Comparison of ENCODE assay signal across 9 mouse cellular contexts in the genomic region with DNA sequence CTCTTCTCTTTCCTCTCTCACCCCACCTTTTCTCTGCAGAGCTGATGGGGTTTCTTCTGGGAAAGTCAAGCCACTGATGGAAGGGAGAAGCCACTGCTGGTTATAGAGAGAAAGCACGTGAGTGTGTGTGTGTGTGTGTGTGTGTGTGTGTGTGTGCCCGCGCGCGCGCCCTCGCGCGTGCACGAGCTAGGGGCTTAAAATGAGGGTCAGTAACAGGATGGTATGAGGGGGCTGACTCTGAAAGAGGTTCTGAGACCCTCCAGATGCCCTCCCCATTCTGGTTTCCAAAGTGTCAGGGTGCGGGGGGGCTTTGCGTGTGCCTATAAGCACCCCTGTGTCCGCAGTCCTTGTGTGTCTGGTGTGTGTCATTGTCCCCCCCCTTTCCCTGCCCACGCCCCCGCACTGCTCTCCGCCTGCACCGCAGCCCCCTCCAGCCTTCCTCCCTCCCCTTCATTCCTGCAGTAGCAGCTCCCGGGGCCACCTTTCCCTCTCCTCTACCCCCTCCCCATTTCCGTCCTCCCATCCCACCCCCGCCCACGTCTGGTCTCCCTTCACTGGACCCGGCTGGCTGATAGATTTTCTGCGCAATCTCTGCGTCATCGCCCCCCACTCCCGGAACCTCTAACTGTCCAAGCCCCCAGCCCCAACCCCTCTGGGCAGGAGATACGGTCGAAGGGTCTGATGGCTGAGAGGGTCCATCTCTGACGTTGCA. TPM values are rescaled to one million over a fixed set of nuclear protein-coding genes. Genes with fewer than 3 reads are reported as not detected.
A peak's percentile ranks its signal among the peaks of the same experiment; 100 is the strongest.
DNase-seq lines count a peak whose midpoint lies in the region; ATAC-seq and TF ChIP-seq lines count a peak whose summit lies in the region.
"Had no signal": no experiment of that assay in that cellular context is flagged by ENCODE, and none has a peak within 500 bp of the region (broad histone marks: within the 10 kb centered on the region; RNA-seq: fewer than 3 reads in every experiment).

No protein-coding gene starts in this region.

- no peak overlapping the region for H3K27ac ChIP-seq in neural tube, embryonic 11.5 days (ENCODE audit: low read depth, low read length)
- H3K27ac ChIP-seq in hindbrain, embryonic 16.5 days (ENCODE audit: low read depth, low read length) = no peak overlapping the region; the same call in 1 of the 2 replicates
- no peak overlapping the region for H3K27ac ChIP-seq in olfactory bulb, adult 2 months (ENCODE audit: insufficient read depth, low read depth, low read length)
- H3K27ac ChIP-seq: limb, embryonic 13.5 days had no signal

- WGBS in neural tube, embryonic 11.5 days = 4% methylated on average over 25 of the region's 29 CpGs
- 1% methylated on average over 29 of the region's 29 CpGs for WGBS in hindbrain, embryonic 16.5 days
- WGBS in olfactory bulb, adult 2 months = 2% methylated on average over 28 of the region's 29 CpGs

- peaks cover 76% of the 10 kb centered on the region for H3K27me3 ChIP-seq in neural tube, embryonic 11.5 days (ENCODE audit: control insufficient read depth, insufficient read depth, low read length)
- H3K27me3 ChIP-seq in hindbrain, embryonic 16.5 days (replicated peaks; ENCODE audit: control insufficient read depth, insufficient read depth, low read length) = peaks cover 43% of the 10 kb centered on the region

- no peak for TF ChIP-seq CTCF in olfactory bulb, adult 2 months (IDR thresholded peaks at IDR 0.05; ENCODE audit: insufficient read depth, low read depth, low read length)

- no peaks in the 10 kb centered on the region for H3K9me3 ChIP-seq in neural tube, embryonic 11.5 days (ENCODE audit: control insufficient read depth, low read length)
- no peaks in the 10 kb centered on the region for H3K9me3 ChIP-seq in hindbrain, embryonic 16.5 days (ENCODE audit: control insufficient read depth, low read length)
- H3K9me3 ChIP-seq: limb, embryonic 13.5 days had no signal

- peak; percentile 65 to 67 for DNase-seq in cerebellum, postnatal 10 days
- no peak for DNase-seq in cerebellum, adult 8-10 months
- DNase-seq in neural tube, embryonic 11.5 days (ENCODE audit: low spot score) = no peak
- no peak for DNase-seq in neural tube, embryonic 10.5 days (ENCODE audit: extremely low spot score, low spot score)
- DNase-seq in layer of hippocampus, adult 11-12 months (ENCODE audit: low spot score) = no peak

- no peak overlapping the region for H3K4me3 ChIP-seq in neural tube, embryonic 11.5 days (ENCODE audit: low read depth, low read length)
- H3K4me3 ChIP-seq in hindbrain, embryonic 16.5 days (ENCODE audit: low read length) = peak overlapping the region; percentile 53
- H3K4me3 ChIP-seq in olfactory bulb, adult 2 months (ENCODE audit: insufficient read depth, low read depth, low read length) = peak overlapping the region; percentile 71

- peaks cover 16% of the 10 kb centered on the region for H3K4me1 ChIP-seq in neural tube, embryonic 11.5 days (ENCODE audit: control insufficient read depth, insufficient read depth, low read length)
- peaks cover 23% of the 10 kb centered on the region for H3K4me1 ChIP-seq in hindbrain, embryonic 16.5 days (ENCODE audit: control insufficient read depth, insufficient read depth, low read depth, low read length)
- H3K4me1 ChIP-seq in olfactory bulb, adult 2 months (ENCODE audit: control insufficient read depth, insufficient read depth, low read length) = peaks cover 30% of the 10 kb centered on the region

- no peaks in the 10 kb centered on the region for H3K36me3 ChIP-seq in neural tube, embryonic 11.5 days (ENCODE audit: control insufficient read depth, insufficient read depth, low read length)
- no peaks in the 10 kb centered on the region for H3K36me3 ChIP-seq in hindbrain, embryonic 16.5 days (ENCODE audit: control insufficient read depth, insufficient read depth, low read length)
- H3K36me3 ChIP-seq: limb, embryonic 13.5 days had no signal

- TF ChIP-seq POLR2A in olfactory bulb, adult 2 months (IDR thresholded peaks at IDR 0.05; ENCODE audit: insufficient read depth, low read depth, low read length) = no peak

- H3K9ac ChIP-seq in neural tube, embryonic 11.5 days (ENCODE audit: low read length) = no peak overlapping the region
- peak overlapping the region; percentile 64 for H3K9ac ChIP-seq in hindbrain, embryonic 16.5 days (ENCODE audit: low read depth, low read length)
- H3K9ac ChIP-seq: limb, embryonic 13.5 days had no signal

- no peak for ATAC-seq in neural tube, embryonic 11.5 days (ENCODE audit: insufficient read depth, low FRiP score, low TSS enrichment)
- ATAC-seq in hindbrain, embryonic 16.5 days = peak; percentile 19; the same call in 1 of the 2 replicates
- ATAC-seq in inflammation-experienced regulatory T-cells, adult 6 months = no peak

- peak overlapping the region; percentile 52; the same call in 1 of the 2 replicates for H3K4me2 ChIP-seq in neural tube, embryonic 11.5 days (ENCODE audit: low read depth)
- H3K4me2 ChIP-seq in hindbrain, embryonic 16.5 days (ENCODE audit: low read length) = peak overlapping the region; percentile 95

RNA-seq across cellular contexts. Expression of gene Vgf, which starts 2.5 kb away (rescaled TPM):
- 1.2 and 1.5 TPM in 2 replicates for polyA plus RNA-seq in neural tube, embryonic 11.5 days (2014; fragmentation: Nextera tagmentation; extraction: Ambion mirVana)
- polyA plus RNA-seq in hindbrain, embryonic 16.5 days (2015; fragmentation: Nextera tagmentation; extraction: Ambion mirVana) = 14.1 and 17.0 TPM in 2 replicates
- polyA plus RNA-seq in olfactory bulb, adult 2 months (2012; ENCODE audit: insufficient read depth, insufficient read length, low replicate concordance, missing spikeins) = not detected in 2 replicates
- not detected for polyA plus RNA-seq in inflammation-experienced regulatory T-cells, adult 6 months (2017; shearing (Covaris generic))

RNA-seq across cellular contexts. Expression of gene Ap1s1, which starts 17.2 kb away (rescaled TPM):
- 166 and 168 TPM in 2 replicates for polyA plus RNA-seq in neural tube, embryonic 11.5 days (2014; fragmentation: Nextera tagmentation; extraction: Ambion mirVana)
- 242 and 260 TPM in 2 replicates for polyA plus RNA-seq in hindbrain, embryonic 16.5 days (2015; fragmentation: Nextera tagmentation; extraction: Ambion mirVana)
- not detected in 2 replicates for polyA plus RNA-seq in olfactory bulb, adult 2 months (2012; ENCODE audit: insufficient read depth, insufficient read length, low replicate concordance, missing spikeins)
- polyA plus RNA-seq in inflammation-experienced regulatory T-cells, adult 6 months (2017; shearing (Covaris generic)) = 100 to 1,000 TPM in 1 of 3 experiments, 10 to 100 TPM in 2; 66.7 to 117 (median 68.0) TPM

RNA-seq across cellular contexts. Expression of gene Znhit1, which starts 40.9 kb away (rescaled TPM):
- 103 and 106 TPM in 2 replicates for polyA plus RNA-seq in neural tube, embryonic 11.5 days (2014; fragmentation: Nextera tagmentation; extraction: Ambion mirVana)
- polyA plus RNA-seq in hindbrain, embryonic 16.5 days (2015; fragmentation: Nextera tagmentation; extraction: Ambion mirVana) = 144 and 156 TPM in 2 replicates
- polyA plus RNA-seq in olfactory bulb, adult 2 months (2012; ENCODE audit: insufficient read depth, insufficient read length, low replicate concordance, missing spikeins) = not detected in 2 replicates
- polyA plus RNA-seq in inflammation-experienced regulatory T-cells, adult 6 months (2017; shearing (Covaris generic)) = 10 to 100 TPM; 52.8 to 60.9 (median 60.7) TPM

RNA-seq across cellular contexts. Expression of gene Plod3, which starts 41.9 kb away (rescaled TPM):
- 31.8 and 34.8 TPM in 2 replicates for polyA plus RNA-seq in neural tube, embryonic 11.5 days (2014; fragmentation: Nextera tagmentation; extraction: Ambion mirVana)
- 36.3 and 39.7 TPM in 2 replicates for polyA plus RNA-seq in hindbrain, embryonic 16.5 days (2015; fragmentation: Nextera tagmentation; extraction: Ambion mirVana)
- polyA plus RNA-seq in olfactory bulb, adult 2 months (2012; ENCODE audit: insufficient read depth, insufficient read length, low replicate concordance, missing spikeins) = not detected in 2 replicates
- polyA plus RNA-seq in inflammation-experienced regulatory T-cells, adult 6 months (2017; shearing (Covaris generic)) = 1 to 10 TPM; 4.7 to 6.7 (median 5.1) TPM

RNA-seq across cellular contexts. Expression of gene Serpine1, which starts 43.4 kb away (rescaled TPM):
- not detected in 2 replicates for polyA plus RNA-seq in neural tube, embryonic 11.5 days (2014; fragmentation: Nextera tagmentation; extraction: Ambion mirVana)
- polyA plus RNA-seq in hindbrain, embryonic 16.5 days (2015; fragmentation: Nextera tagmentation; extraction: Ambion mirVana) = 0.14 TPM in 1 of 2 replicates, not detected in the other
- polyA plus RNA-seq in olfactory bulb, adult 2 months (2012; ENCODE audit: insufficient read depth, insufficient read length, low replicate concordance, missing spikeins) = not detected in 2 replicates
- polyA plus RNA-seq in inflammation-experienced regulatory T-cells, adult 6 months (2017; shearing (Covaris generic)) = not detected

Comparison
In these comparisons a context has a peak if more than half of its experiments do, and no peak if none do; other contexts are left out.
1. DNase-seq: peak in cerebellum, postnatal 10 days (2 of 2); none in cerebellum, adult 8-10 months (single experiment), neural tube, embryonic 11.5 days (single experiment), neural tube, embryonic 10.5 days (single experiment) and layer of hippocampus, adult 11-12 months (single experiment).